Mouse (Mus musculus) liver (tissue): ENCODE results near the gene Pomp.

Experiments
- DNase-seq: peaks from one replicate; pipeline ENCODE4 v3.0.0-alpha.2; 2020; ENCODE audit warnings: mixed read lengths

Pomp gene

GRCm38 (mm10) chr5:147907144-147907543 is 46.9 kb downstream of the Pomp start:
- DNase-seq = no peak

GRCm38 (mm10) chr5:147907851-147908250 is 47.6 kb downstream of the Pomp start:
- DNase-seq = no peak

GRCm38 (mm10) chr5:147910807-147911509 is 50.7 kb downstream of the Pomp start:
- peak; percentile 13 for DNase-seq

- DNase-seq = no peak
Measured at GRCm38 (mm10) chr5:147911744-147912143, 51.5 kb downstream of the Pomp start.

- DNase-seq = peak; percentile 26
Measured at GRCm38 (mm10) chr5:147913241-147913842, 53.1 kb downstream of the Pomp start.

GRCm38 (mm10) chr5:147915038-147915566 is 54.8 kb downstream of the Pomp start:
- DNase-seq = no peak

GRCm38 (mm10) chr5:147916171-147916570 is 55.9 kb downstream of the Pomp start:
- no peak for DNase-seq

- DNase-seq = peak; percentile 31
Measured at GRCm38 (mm10) chr5:147918044-147918846, 58.0 kb downstream of the Pomp start.

- DNase-seq = no peak
Measured at GRCm38 (mm10) chr5:147924621-147925020, 64.4 kb downstream of the Pomp start.
